Comparison of ENCODE assay signal across 20 mouse cellular contexts in genomic region chr15:8672532-8672931, GRCm38 (mm10). TPM values are rescaled to one million over a fixed set of nuclear protein-coding genes. Genes with fewer than 3 reads are reported as not detected.
DNase-seq lines count a peak whose midpoint lies in the region; ATAC-seq and TF ChIP-seq lines count a peak whose summit lies in the region.
"Had no signal": no experiment of that assay in that cellular context is flagged by ENCODE, and none has a peak within 500 bp of the region (broad histone marks: within the 10 kb centered on the region; RNA-seq: fewer than 3 reads in every experiment).

No protein-coding gene starts in this region.

- H3K27me3 ChIP-seq in hindbrain, embryonic 13.5 days: no peaks in the 10 kb centered on the region
- no peaks in the 10 kb centered on the region for H3K27me3 ChIP-seq in hindbrain, embryonic 10.5 days (ENCODE audit: insufficient read depth, poor library complexity, severe bottlenecking)
- no peaks in the 10 kb centered on the region for H3K27me3 ChIP-seq in midbrain, embryonic 16.5 days (ENCODE audit: control insufficient read depth, insufficient read depth, low read depth, low read length)
- H3K27me3 ChIP-seq in midbrain, postnatal 0 days (ENCODE audit: insufficient read depth, low read length): no peaks in the 10 kb centered on the region
- H3K27me3 ChIP-seq: embryonic facial prominence, embryonic 12.5 days; liver, embryonic 13.5 days; midbrain, embryonic 12.5 days had no signal

- peak; percentile 6 for DNase-seq in adrenal gland, postnatal 14 days
- no peak for DNase-seq in adrenal gland, postnatal 36 days
- no peak for DNase-seq in hindbrain, embryonic 10.5 days (ENCODE audit: low spot score)
- DNase-seq in midbrain, postnatal 0 days (ENCODE audit: low spot score): no peak
- DNase-seq: adrenal gland, adult 8-10 months; cerebellum, adult 18-20 months; gastrocnemius, postnatal 14 days; kidney, adult 11 months; liver, embryonic 13.5 days; thymus, postnatal 36 days had no signal

- ATAC-seq in hindbrain, embryonic 13.5 days (ENCODE audit: low FRiP score): no peak
- ATAC-seq in midbrain, embryonic 16.5 days: no peak
- no peak for ATAC-seq in midbrain, postnatal 0 days (ENCODE audit: low FRiP score)
- no peak for ATAC-seq in megakaryocyte-erythroid progenitor cell, adult 5-6 weeks (replicated peaks; ENCODE audit: low FRiP score, low TSS enrichment, poor library complexity, severe bottlenecking)
- no peak for ATAC-seq in CD4-positive, CD25-positive, alpha-beta regulatory T cell, adult 4 months

- H3K4me2 ChIP-seq in hindbrain, embryonic 13.5 days: no peak overlapping the region
- H3K4me2 ChIP-seq in midbrain, embryonic 16.5 days (ENCODE audit: low read length): no peak overlapping the region
- no peak overlapping the region for H3K4me2 ChIP-seq in midbrain, postnatal 0 days (ENCODE audit: low read depth, low read length, poor library complexity, severe bottlenecking)
- H3K4me2 ChIP-seq: embryonic facial prominence, embryonic 12.5 days; liver, embryonic 13.5 days; midbrain, embryonic 12.5 days had no signal

- 65% methylated on average over 5 of the region's 5 CpGs for WGBS in hindbrain, embryonic 13.5 days
- WGBS in hindbrain, embryonic 10.5 days: 69% methylated on average over 5 of the region's 5 CpGs
- WGBS in midbrain, embryonic 16.5 days: 75% methylated on average over 5 of the region's 5 CpGs
- 76% methylated on average over 5 of the region's 5 CpGs for WGBS in midbrain, postnatal 0 days

- no peaks in the 10 kb centered on the region for H3K4me1 ChIP-seq in hindbrain, embryonic 13.5 days (replicated peaks)
- no peaks in the 10 kb centered on the region for H3K4me1 ChIP-seq in hindbrain, embryonic 10.5 days (replicated peaks)
- no peaks in the 10 kb centered on the region for H3K4me1 ChIP-seq in midbrain, embryonic 16.5 days (ENCODE audit: control insufficient read depth, insufficient read depth, low read length)
- H3K4me1 ChIP-seq in midbrain, postnatal 0 days (ENCODE audit: insufficient read depth, low read length): no peaks in the 10 kb centered on the region
- H3K4me1 ChIP-seq: liver, embryonic 13.5 days; midbrain, embryonic 12.5 days had no signal

- TF ChIP-seq CTCF in midbrain, postnatal 0 days (IDR thresholded peaks at IDR 0.05): no peak

- no peak overlapping the region for H3K9ac ChIP-seq in hindbrain, embryonic 13.5 days
- no peak overlapping the region for H3K9ac ChIP-seq in midbrain, embryonic 16.5 days (ENCODE audit: low read depth, low read length)
- no peak overlapping the region for H3K9ac ChIP-seq in midbrain, postnatal 0 days (replicated peaks; ENCODE audit: low read length, poor library complexity, severe bottlenecking)
- H3K9ac ChIP-seq: embryonic facial prominence, embryonic 12.5 days; liver, embryonic 13.5 days; midbrain, embryonic 12.5 days had no signal

- no peak overlapping the region for H3K4me3 ChIP-seq in hindbrain, embryonic 13.5 days
- no peak overlapping the region for H3K4me3 ChIP-seq in hindbrain, embryonic 10.5 days
- H3K4me3 ChIP-seq in midbrain, embryonic 16.5 days (ENCODE audit: low read depth, low read length): no peak overlapping the region
- H3K4me3 ChIP-seq in midbrain, postnatal 0 days (ENCODE audit: low read depth, low read length): no peak overlapping the region
- H3K4me3 ChIP-seq: embryonic facial prominence, embryonic 12.5 days; left cerebral cortex, adult 2 months; liver, embryonic 13.5 days; midbrain, embryonic 12.5 days; myocyte had no signal

- 0 out of 2 replicates have a peak overlapping the region, but pooled peaks have one; percentile 14 for H3K27ac ChIP-seq in hindbrain, embryonic 13.5 days
- no peak overlapping the region for H3K27ac ChIP-seq in hindbrain, embryonic 10.5 days
- 0 out of 2 replicates have a peak overlapping the region, but pooled peaks have one; percentile 6 for H3K27ac ChIP-seq in midbrain, embryonic 16.5 days (ENCODE audit: low read length)
- no peak overlapping the region for H3K27ac ChIP-seq in midbrain, postnatal 0 days (ENCODE audit: low read depth, low read length)
- H3K27ac ChIP-seq: embryonic facial prominence, embryonic 12.5 days; kidney, postnatal 0 days; left cerebral cortex, adult 2 months; liver, embryonic 13.5 days; macrophage; midbrain, embryonic 12.5 days had no signal

- no peaks in the 10 kb centered on the region for H3K36me3 ChIP-seq in hindbrain, embryonic 13.5 days
- H3K36me3 ChIP-seq in hindbrain, embryonic 10.5 days: no peaks in the 10 kb centered on the region
- H3K36me3 ChIP-seq in midbrain, embryonic 16.5 days (ENCODE audit: control insufficient read depth, insufficient read depth, low read length): no peaks in the 10 kb centered on the region
- no peaks in the 10 kb centered on the region for H3K36me3 ChIP-seq in midbrain, postnatal 0 days (ENCODE audit: insufficient read depth, low read length)
- H3K36me3 ChIP-seq: embryonic facial prominence, embryonic 12.5 days; liver, embryonic 13.5 days; midbrain, embryonic 12.5 days had no signal

- H3K9me3 ChIP-seq in hindbrain, embryonic 13.5 days: no peaks in the 10 kb centered on the region
- no peaks in the 10 kb centered on the region for H3K9me3 ChIP-seq in hindbrain, embryonic 10.5 days
- H3K9me3 ChIP-seq in midbrain, embryonic 16.5 days (replicated peaks; ENCODE audit: control insufficient read depth, low read length, poor library complexity, severe bottlenecking): no peaks in the 10 kb centered on the region
- H3K9me3 ChIP-seq in midbrain, postnatal 0 days (ENCODE audit: low read length): no peaks in the 10 kb centered on the region
- H3K9me3 ChIP-seq: embryonic facial prominence, embryonic 12.5 days; liver, embryonic 13.5 days; midbrain, embryonic 12.5 days had no signal

RNA-seq across cellular contexts. Expression of gene Slc1a3, which starts 38.0 kb away (rescaled TPM):
- 12.3 and 16.9 TPM in 2 replicates for total RNA-seq in adrenal gland, postnatal 14 days (2021)
- total RNA-seq in adrenal gland, postnatal 36 days (2021): 10 to 100 TPM; 28.5 to 34.0 TPM
- 161 and 176 TPM in 2 replicates for polyA plus RNA-seq in hindbrain, embryonic 13.5 days (2015; fragmentation: Nextera tagmentation; extraction: Ambion mirVana)
- polyA plus RNA-seq in hindbrain, embryonic 10.5 days (2016; fragmentation: Nextera tagmentation; extraction: Ambion mirVana): 26.1 and 28.2 TPM in 2 replicates
- 106 and 142 TPM in 2 replicates for polyA plus RNA-seq in midbrain, embryonic 16.5 days (2015; fragmentation: Nextera tagmentation; extraction: Ambion mirVana)
- total RNA-seq in midbrain, postnatal 0 days (2014; rRNA removed): 166 and 195 TPM in 2 replicates
- polyA plus RNA-seq in midbrain, postnatal 0 days (2015; fragmentation: Nextera tagmentation; extraction: Ambion mirVana): 145 and 147 TPM in 2 replicates
- 0.22 TPM in 1 of 2 replicates, not detected in the other for total RNA-seq in megakaryocyte-erythroid progenitor cell, adult 5-6 weeks (2014; fragmentation: Nextera tagmentation)
- total RNA-seq in megakaryocyte-erythroid progenitor cell, adult 5-6 weeks (2017): 3.1 TPM in 1 of 2 replicates, not detected in the other
- under 1 TPM in 1 of 2 experiments, not detected in 1; 0.24 TPM for polyA plus RNA-seq in CD4-positive, CD25-positive, alpha-beta regulatory T cell, adult 4 months (2017; shearing (Covaris generic))

Comparison
In these comparisons a context has a peak if more than half of its experiments do, and no peak if none do; other contexts are left out.
1. H3K27ac ChIP-seq: peak in hindbrain, embryonic 13.5 days (single experiment) and midbrain, embryonic 16.5 days (single experiment); none in hindbrain, embryonic 10.5 days (single experiment) and midbrain, postnatal 0 days (single experiment).
2. RNA of gene Slc1a3, which starts 38.0 kb away (polyA plus RNA-seq): 161 to 176 TPM in hindbrain, embryonic 13.5 days, 145 to 147 TPM in midbrain, postnatal 0 days, 106 to 142 TPM in midbrain, embryonic 16.5 days and 26.1 to 28.2 TPM in hindbrain, embryonic 10.5 days; 0.24 TPM in CD4-positive, CD25-positive, alpha-beta regulatory T cell, adult 4 months; every median in the first group is over 10 times any median in the second.